Comparison of ENCODE assay signal across 20 mouse cellular contexts in the genomic region with DNA sequence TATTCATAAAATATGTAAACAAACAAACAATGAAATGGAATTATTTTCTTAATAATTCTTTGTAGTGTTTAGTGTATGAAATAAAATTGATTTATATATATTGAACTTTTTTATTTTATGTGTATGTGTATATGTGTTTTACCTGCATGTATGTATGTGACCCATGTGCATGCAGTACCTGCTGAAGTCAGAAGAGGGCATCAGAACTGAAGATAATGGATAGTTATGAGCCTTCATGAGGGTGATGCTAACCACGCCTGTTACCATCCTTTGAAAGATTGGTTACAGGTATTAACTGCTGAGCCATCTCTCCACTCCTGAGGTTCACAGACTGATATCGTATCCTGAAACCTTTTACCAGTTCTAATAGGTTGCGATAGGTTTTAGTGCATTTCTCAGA. TPM values are rescaled to one million over a fixed set of nuclear protein-coding genes. Genes with fewer than 3 reads are reported as not detected.
DNase-seq lines count a peak whose midpoint lies in the region; ATAC-seq and TF ChIP-seq lines count a peak whose summit lies in the region.
"Had no signal": no experiment of that assay in that cellular context is flagged by ENCODE, and none has a peak within 500 bp of the region (broad histone marks: within the 10 kb centered on the region; RNA-seq: fewer than 3 reads in every experiment).

No protein-coding gene starts in this region.

- H3K79me2 ChIP-seq in MEL (ENCODE audit: control insufficient read depth, insufficient read depth, low read length, poor library complexity) = no peaks in the 10 kb centered on the region

- H3K4me3 ChIP-seq in intestine, postnatal 0 days (ENCODE audit: low read depth, low read length) = no peak overlapping the region
- H3K4me3 ChIP-seq in intestine, embryonic 16.5 days (ENCODE audit: low read length) = no peak overlapping the region
- H3K4me3 ChIP-seq in lung, postnatal 0 days (ENCODE audit: low read depth, low read length) = no peak overlapping the region
- no peak overlapping the region for H3K4me3 ChIP-seq in MEL (ENCODE audit: control insufficient read depth in 1 of 2, insufficient read depth in 1 of 2, low read depth in 2 of 2, low read length in 2 of 2)
- H3K4me3 ChIP-seq: embryonic facial prominence, embryonic 13.5 days; heart, embryonic 10.5 days; kidney, embryonic 15.5 days; limb, embryonic 15.5 days; neural tube, embryonic 13.5 days had no signal

- no peak overlapping the region for H3K27ac ChIP-seq in intestine, postnatal 0 days (ENCODE audit: low read depth, low read length)
- H3K27ac ChIP-seq in intestine, embryonic 16.5 days (ENCODE audit: low read length) = no peak overlapping the region
- no peak overlapping the region for H3K27ac ChIP-seq in lung, postnatal 0 days (ENCODE audit: low read length)
- no peak overlapping the region for H3K27ac ChIP-seq in MEL (ENCODE audit: control insufficient read depth, low read depth, low read length)
- H3K27ac ChIP-seq: embryonic facial prominence, embryonic 13.5 days; heart, embryonic 10.5 days; kidney, embryonic 15.5 days; limb, embryonic 15.5 days; neural tube, embryonic 13.5 days had no signal

- no peak for TF ChIP-seq POLR2A in MEL (IDR thresholded peaks at IDR 0.05; ENCODE audit: control insufficient read depth in 1 of 2, insufficient read depth in 1 of 2, low read depth in 1 of 2, low read length in 2 of 2, poor library complexity in 1 of 2)

- no peak overlapping the region for H3K9ac ChIP-seq in intestine, postnatal 0 days (ENCODE audit: low read depth, low read length)
- H3K9ac ChIP-seq in intestine, embryonic 16.5 days (ENCODE audit: low read depth, low read length) = no peak overlapping the region
- H3K9ac ChIP-seq in lung, postnatal 0 days (replicated peaks; ENCODE audit: low read depth) = no peak overlapping the region
- no peak overlapping the region for H3K9ac ChIP-seq in MEL (ENCODE audit: control insufficient read depth, low read depth, low read length, poor library complexity, severe bottlenecking)
- H3K9ac ChIP-seq: embryonic facial prominence, embryonic 13.5 days; kidney, embryonic 15.5 days; limb, embryonic 15.5 days; neural tube, embryonic 13.5 days had no signal

- no peak overlapping the region for H3K4me2 ChIP-seq in intestine, postnatal 0 days (replicated peaks; ENCODE audit: low read depth)
- no peak overlapping the region for H3K4me2 ChIP-seq in intestine, embryonic 16.5 days (ENCODE audit: low read depth, low read length)
- no peak overlapping the region for H3K4me2 ChIP-seq in lung, postnatal 0 days (replicated peaks; ENCODE audit: low read depth, low read length)
- H3K4me2 ChIP-seq: embryonic facial prominence, embryonic 13.5 days; kidney, embryonic 15.5 days; limb, embryonic 15.5 days; midbrain, embryonic 11.5 days; neural tube, embryonic 13.5 days had no signal

- WGBS in intestine, postnatal 0 days = 97% methylated on average over 3 of the region's 3 CpGs
- 93% methylated on average over 3 of the region's 3 CpGs for WGBS in intestine, embryonic 16.5 days
- WGBS in lung, postnatal 0 days = 95% methylated on average over 3 of the region's 3 CpGs

- H3K4me1 ChIP-seq in intestine, postnatal 0 days (replicated peaks; ENCODE audit: control insufficient read depth, insufficient read depth, low read length) = no peaks in the 10 kb centered on the region
- H3K4me1 ChIP-seq in intestine, embryonic 16.5 days (ENCODE audit: control insufficient read depth, insufficient read depth, low read length) = peaks cover 10% of the 10 kb centered on the region
- H3K4me1 ChIP-seq in lung, postnatal 0 days (ENCODE audit: insufficient read depth, low read depth, low read length) = no peaks in the 10 kb centered on the region
- no peaks in the 10 kb centered on the region for H3K4me1 ChIP-seq in MEL (ENCODE audit: control insufficient read depth in 1 of 2, insufficient read depth in 2 of 2, low read length in 2 of 2)

- DNase-seq in lung, postnatal 0 days (ENCODE audit: low spot score) = no peak
- no peak for DNase-seq in lung, adult 18-20 months
- peak; percentile 36 for DNase-seq in MEL (ENCODE audit: low read depth, low spot score)
- no peak for DNase-seq in embryo, embryonic 10 days (ENCODE audit: low spot score)
- no peak for DNase-seq in embryo, embryonic 10.5 days (ENCODE audit: low spot score)
- DNase-seq: adrenal gland, postnatal 10 days; cerebellum, adult 9-10 months; right cerebral cortex, postnatal 14 days; spleen, adult 18-20 months; thymus, adult 18-20 months had no signal

- no peaks in the 10 kb centered on the region for H3K27me3 ChIP-seq in intestine, postnatal 0 days (replicated peaks; ENCODE audit: control insufficient read depth, insufficient read depth, low read length)
- no peaks in the 10 kb centered on the region for H3K27me3 ChIP-seq in intestine, embryonic 16.5 days (replicated peaks; ENCODE audit: control insufficient read depth, insufficient read depth, low read length)
- no peaks in the 10 kb centered on the region for H3K27me3 ChIP-seq in lung, postnatal 0 days (replicated peaks; ENCODE audit: insufficient read depth, low read length)
- H3K27me3 ChIP-seq in MEL (ENCODE audit: control insufficient read depth in 1 of 2, insufficient read depth in 2 of 2, low read length in 2 of 2) = no peaks in the 10 kb centered on the region
- H3K27me3 ChIP-seq: embryonic facial prominence, embryonic 13.5 days; kidney, embryonic 15.5 days; limb, embryonic 15.5 days; neural tube, embryonic 13.5 days had no signal

- no peak for TF ChIP-seq EP300 in lung, postnatal 0 days (IDR thresholded peaks at IDR 0.05)
- no peak for TF ChIP-seq EP300 in MEL (IDR thresholded peaks at IDR 0.05; ENCODE audit: low read depth in 1 of 2, low read length in 2 of 2)

- TF ChIP-seq RAD21 in MEL (IDR thresholded peaks at IDR 0.05; ENCODE audit: low read depth, low read length) = no peak; the same call in 1 of the 2 replicates

- TF ChIP-seq CTCF in intestine, postnatal 0 days (IDR thresholded peaks at IDR 0.05; ENCODE audit: low read depth) = 0 out of 2 replicates have a peak, but pooled peaks have one; percentile 12
- TF ChIP-seq CTCF in lung, postnatal 0 days (IDR thresholded peaks at IDR 0.05) = peak; percentile 29; the same call in 1 of the 2 replicates
- peak in 2 of 3 experiments; percentile 32 to 37; a peak in 4 of 6 replicates for TF ChIP-seq CTCF in MEL (IDR thresholded peaks at IDR 0.05 in 2 of 3, conservative IDR thresholded peaks at IDR 0.05 in 1 of 3; ENCODE audit: control insufficient read depth in 1 of 3, insufficient read depth in 1 of 3, low read depth in 2 of 3, low read length in 3 of 3, poor library complexity in 1 of 3, severe bottlenecking in 1 of 3)

- ATAC-seq in intestine, postnatal 0 days = no peak
- no peak for ATAC-seq in intestine, embryonic 16.5 days
- ATAC-seq in lung, postnatal 0 days = no peak
- ATAC-seq: activated CD4-positive, CD25-positive, alpha-beta regulatory T cell, adult 4 months; forebrain, embryonic 14.5 days had no signal

- no peaks in the 10 kb centered on the region for H3K36me3 ChIP-seq in intestine, postnatal 0 days (ENCODE audit: control insufficient read depth, insufficient read depth)
- no peaks in the 10 kb centered on the region for H3K36me3 ChIP-seq in intestine, embryonic 16.5 days (ENCODE audit: control insufficient read depth, insufficient read depth, low read length)
- no peaks in the 10 kb centered on the region for H3K36me3 ChIP-seq in lung, postnatal 0 days (ENCODE audit: insufficient read depth, low read length)
- H3K36me3 ChIP-seq in MEL (ENCODE audit: control insufficient read depth in 1 of 2, insufficient read depth in 2 of 2, low read length in 2 of 2) = no peaks in the 10 kb centered on the region
- H3K36me3 ChIP-seq: embryonic facial prominence, embryonic 13.5 days; heart, embryonic 10.5 days; kidney, embryonic 15.5 days; limb, embryonic 15.5 days; neural tube, embryonic 13.5 days had no signal

- H3K9me3 ChIP-seq in intestine, postnatal 0 days (ENCODE audit: control insufficient read depth) = no peaks in the 10 kb centered on the region
- no peaks in the 10 kb centered on the region for H3K9me3 ChIP-seq in intestine, embryonic 16.5 days (ENCODE audit: control insufficient read depth, low read length)
- no peaks in the 10 kb centered on the region for H3K9me3 ChIP-seq in lung, postnatal 0 days (ENCODE audit: low read length)
- no peaks in the 10 kb centered on the region for H3K9me3 ChIP-seq in MEL (replicated peaks; ENCODE audit: insufficient read depth, low read length)
- H3K9me3 ChIP-seq: embryonic facial prominence, embryonic 13.5 days; heart, embryonic 10.5 days; kidney, embryonic 15.5 days; limb, embryonic 15.5 days; neural tube, embryonic 13.5 days had no signal

TF ChIP-seq in MEL, 35 proteins besides CTCF, POLR2A, EP300 and RAD21:
- no peak for TF ChIP-seq MAX (IDR thresholded peaks at IDR 0.05; ENCODE audit: low read length)
- TF ChIP-seq MAZ (IDR thresholded peaks at IDR 0.05; ENCODE audit: low read depth, low read length) = no peak
- TF ChIP-seq SIN3A (IDR thresholded peaks at IDR 0.05; ENCODE audit: low read length) = no peak
- TF ChIP-seq USF2 (IDR thresholded peaks at IDR 0.05; ENCODE audit: borderline replicate concordance in 1 of 2, insufficient read depth in 1 of 2, low read depth in 1 of 2, low read length in 2 of 2) = no peak
- no peak for TF ChIP-seq MXI1 (IDR thresholded peaks at IDR 0.05; ENCODE audit: low read depth, low read length)
- TF ChIP-seq RCOR1 (IDR thresholded peaks at IDR 0.05; ENCODE audit: low read depth, low read length) = no peak
- TF ChIP-seq MYC (IDR thresholded peaks at IDR 0.05; ENCODE audit: low read depth, low read length) = no peak
- TF ChIP-seq ELF1 (IDR thresholded peaks at IDR 0.05; ENCODE audit: low read depth, low read length) = no peak
- no peak for TF ChIP-seq ZC3H11A (IDR thresholded peaks at IDR 0.05; ENCODE audit: low read depth, low read length)
- no peak for TF ChIP-seq ZKSCAN1 (IDR thresholded peaks at IDR 0.05; ENCODE audit: low read depth, low read length)
- TF ChIP-seq SMC3 (IDR thresholded peaks at IDR 0.05; ENCODE audit: low read depth, low read length) = no peak
- no peak for TF ChIP-seq BHLHE40 (IDR thresholded peaks at IDR 0.05; ENCODE audit: borderline replicate concordance, low read depth, low read length)
- TF ChIP-seq MEF2A (IDR thresholded peaks at IDR 0.05; ENCODE audit: extremely low read depth, insufficient replicate concordance, low read depth, low read length, poor library complexity, severe bottlenecking) = no peak

RNA-seq across cellular contexts. Expression of a gene that starts 23.5 kb away (rescaled TPM):
- 4.2 and 4.7 TPM in 2 replicates for polyA plus RNA-seq in intestine, postnatal 0 days (2015; fragmentation: Nextera tagmentation; extraction: Ambion mirVana)
- polyA plus RNA-seq in intestine, embryonic 16.5 days (2015; fragmentation: Nextera tagmentation; extraction: Ambion mirVana) = 12.8 and 13.0 TPM in 2 replicates
- polyA plus RNA-seq in lung, postnatal 0 days (2015; fragmentation: Nextera tagmentation; extraction: Ambion mirVana) = 7.7 and 7.9 TPM in 2 replicates
- total RNA-seq in MEL (2012; rRNA removed) = 3.1 and 3.5 TPM in 2 replicates
- 10 to 100 TPM in 1 of 2 experiments, not detected in 1; 11.0 TPM for polyA plus RNA-seq in MEL (2012; ENCODE audit: insufficient read depth in 1 of 2, insufficient read length in 2 of 2, low read depth in 1 of 2, low replicate concordance in 2 of 2, missing spikeins in 1 of 2)
